Mouse (Mus musculus) urinary bladder, adult 18-20 months (tissue): Measurements from ENCODE around the gene Pnkd.
"Not testable (repeated sequence)": the region's sequence is repeated elsewhere in the genome, so short reads cannot be mapped to it uniquely, and the experiment has no call there.

Source experiments
- DNase-seq, 2 experiments: peaks; one replicate each; pipeline ENCODE4 v3.0.0; 2022; ENCODE audit warnings: low spot score in 2 of 2, mixed read lengths in 2 of 2

Gene Pnkd

GRCm38 (mm10) chr1:74296477-74296876 lies 11.7 kb downstream of the Pnkd start:
- peak; percentile 42 to 45 for DNase-seq

DNA sequence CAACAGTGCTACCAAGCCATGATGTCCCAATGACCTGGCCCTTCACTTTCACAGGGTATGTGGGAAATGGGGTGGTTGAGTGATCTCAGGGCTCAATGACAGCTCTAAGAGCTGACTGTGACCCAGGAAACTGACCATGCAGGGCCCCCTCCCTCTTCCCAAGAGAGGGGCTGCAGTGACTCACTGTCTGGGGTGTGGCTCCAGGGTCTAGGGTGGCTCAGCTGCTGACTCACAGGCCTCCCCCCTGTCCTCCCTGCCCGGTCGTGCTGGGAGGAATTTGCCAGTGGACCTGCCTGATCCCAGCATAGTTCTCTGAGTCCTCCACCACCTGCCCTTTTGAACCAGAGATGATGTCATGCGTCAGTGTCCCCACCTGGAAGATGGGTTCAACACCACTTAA lies 12.5 kb downstream of the Pnkd start:
- peak; percentile 65 to 86 for DNase-seq

GRCm38 (mm10) chr1:74298157-74298750 lies 13.5 kb downstream of the Pnkd start:
- no peak for DNase-seq

DNA sequence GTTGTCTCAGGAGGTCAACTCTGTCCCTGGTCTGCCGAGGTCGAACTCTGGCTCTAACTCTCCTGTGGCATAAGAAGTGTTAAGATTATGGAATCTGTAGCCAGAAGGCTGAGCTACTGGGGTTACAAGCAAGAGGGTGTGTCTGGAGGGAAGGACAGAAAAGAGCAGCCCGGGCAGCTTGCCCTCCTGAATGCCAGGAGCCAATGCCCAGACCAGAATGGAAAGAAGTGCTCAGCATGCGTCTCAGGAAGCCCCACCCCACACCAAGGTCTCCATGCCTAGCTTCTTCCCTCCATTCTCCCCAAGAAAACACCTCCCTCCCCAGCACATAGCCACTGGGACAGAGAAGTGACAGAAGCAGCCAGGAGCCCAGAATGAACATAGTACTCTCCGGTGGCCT lies 14.3 kb downstream of the Pnkd start:
- DNase-seq: peak in 1 of 2 experiments; percentile 50

- no peak for DNase-seq
These were observed 15.8 kb downstream of the Pnkd start for GRCm38 (mm10) chr1:74300347-74301110.

DNA sequence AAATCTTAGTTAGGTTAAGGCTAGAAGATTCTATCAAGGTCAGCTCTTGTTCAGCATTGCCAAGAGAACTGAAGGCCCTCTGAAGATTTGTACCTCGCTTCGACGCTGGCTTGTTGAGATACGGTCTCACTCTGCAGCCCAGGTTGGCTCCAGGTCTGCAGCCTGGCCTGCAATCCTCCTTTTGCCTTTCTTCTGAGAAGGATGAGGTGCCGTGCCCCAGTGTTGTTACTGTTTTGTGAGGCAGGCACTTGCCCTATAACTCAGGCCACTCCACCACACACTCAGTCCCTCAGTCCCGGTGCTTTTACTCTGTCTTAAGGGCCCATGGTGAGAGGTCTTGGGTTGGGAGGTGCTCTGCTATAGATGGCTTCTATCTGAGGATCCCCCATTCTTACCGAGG lies 17.5 kb downstream of the Pnkd start:
- no peak for DNase-seq

DNA sequence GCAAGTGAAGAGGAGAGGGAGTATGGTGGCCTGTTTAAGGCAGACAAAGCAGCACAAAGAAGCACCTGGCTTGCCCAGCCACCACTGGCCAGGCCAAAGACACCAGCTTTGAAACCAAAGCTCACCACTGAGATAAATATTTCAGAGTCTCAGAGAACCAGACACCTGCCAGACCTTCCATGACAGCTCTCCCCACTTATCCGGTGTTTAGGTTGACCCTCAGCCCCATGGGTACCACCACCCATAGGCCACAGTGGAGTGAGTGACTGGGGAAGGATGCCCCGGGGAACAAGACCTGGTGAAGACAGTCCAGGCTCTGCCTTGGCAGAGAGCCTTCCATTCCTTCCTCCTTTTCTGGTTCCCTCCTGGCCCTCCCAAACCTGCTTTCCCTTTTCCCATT lies 18.1 kb downstream of the Pnkd start:
- no peak for DNase-seq

- peak; percentile 80 to 85 for DNase-seq
These were observed 19.0 kb downstream of the Pnkd start for GRCm38 (mm10) chr1:74303509-74304338.

DNA sequence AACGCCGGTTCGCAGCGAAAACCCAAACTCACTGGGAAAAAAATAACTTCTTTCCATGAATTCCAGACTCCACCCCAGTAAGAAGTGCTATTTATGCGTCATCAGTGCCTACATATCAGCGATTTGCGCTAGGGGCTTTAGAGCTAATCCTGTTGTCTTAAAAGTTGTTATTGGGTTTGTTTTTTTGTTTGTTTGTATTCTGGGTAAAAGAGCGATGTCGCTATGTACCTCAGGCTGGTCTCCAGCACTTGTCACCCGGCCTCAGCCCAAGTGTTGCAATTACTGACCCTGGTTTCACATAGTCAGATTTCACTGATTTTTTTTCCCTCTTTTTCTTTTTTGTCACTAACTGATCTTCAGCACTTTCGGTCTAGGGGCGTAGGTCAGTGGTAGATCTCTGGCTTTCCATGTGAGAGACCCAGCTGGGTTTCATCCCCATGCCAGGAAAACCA lies 19.6 kb downstream of the Pnkd start:
- DNase-seq: no peak

DNA sequence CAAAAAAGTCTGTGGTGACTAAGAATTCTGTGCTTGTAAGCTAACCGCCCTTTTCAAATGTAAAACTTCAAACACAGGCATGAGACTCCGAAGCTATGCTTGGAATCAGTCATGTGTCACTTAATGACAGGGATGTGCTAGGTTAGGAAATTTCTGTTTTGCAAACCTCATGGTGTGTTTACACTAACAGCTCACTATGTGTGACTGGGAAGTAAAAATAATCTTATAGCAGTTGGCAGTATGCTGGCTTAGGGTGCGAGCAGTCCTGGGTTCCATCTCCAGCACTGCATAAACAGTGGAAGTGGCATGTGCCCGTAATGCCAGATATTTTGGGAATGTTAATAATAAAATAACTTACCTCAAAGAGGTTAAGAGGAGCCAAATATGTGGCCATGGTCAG lies 20.2 kb downstream of the Pnkd start:
- no peak for DNase-seq

DNA sequence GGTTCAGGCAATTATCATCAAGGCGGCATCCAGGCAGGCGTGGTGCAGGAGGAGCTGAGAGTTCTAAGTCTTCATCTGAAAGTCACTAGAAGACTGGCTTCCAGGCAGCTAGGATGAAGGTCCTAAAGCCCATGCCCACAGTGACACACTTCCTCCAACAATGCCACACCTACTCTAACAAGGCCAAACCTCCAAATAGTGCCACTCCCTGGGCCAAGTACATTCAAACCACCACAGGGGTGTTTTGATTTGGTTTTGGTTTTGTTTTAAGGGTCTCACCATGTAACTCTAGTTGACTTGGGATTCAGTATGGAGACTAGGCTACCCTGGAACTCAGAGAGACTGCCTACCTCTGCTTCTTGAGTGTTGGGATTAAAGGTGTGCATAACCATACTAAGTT lies 20.8 kb downstream of the Pnkd start, which contains the start of gene Tmbim1:
Tmbim1 (minus strand) TSS at position 101 of the 400 bp plus-strand sequence.
- no peak for DNase-seq

GRCm38 (mm10) chr1:74307146-74307545 lies 22.4 kb downstream of the Pnkd start:
- DNase-seq: no peak

GRCm38 (mm10) chr1:74308001-74308964 lies 23.6 kb downstream of the Pnkd start:
- DNase-seq: no peak

GRCm38 (mm10) chr1:74309767-74310166 lies 25.0 kb downstream of the Pnkd start:
- no peak for DNase-seq

DNA sequence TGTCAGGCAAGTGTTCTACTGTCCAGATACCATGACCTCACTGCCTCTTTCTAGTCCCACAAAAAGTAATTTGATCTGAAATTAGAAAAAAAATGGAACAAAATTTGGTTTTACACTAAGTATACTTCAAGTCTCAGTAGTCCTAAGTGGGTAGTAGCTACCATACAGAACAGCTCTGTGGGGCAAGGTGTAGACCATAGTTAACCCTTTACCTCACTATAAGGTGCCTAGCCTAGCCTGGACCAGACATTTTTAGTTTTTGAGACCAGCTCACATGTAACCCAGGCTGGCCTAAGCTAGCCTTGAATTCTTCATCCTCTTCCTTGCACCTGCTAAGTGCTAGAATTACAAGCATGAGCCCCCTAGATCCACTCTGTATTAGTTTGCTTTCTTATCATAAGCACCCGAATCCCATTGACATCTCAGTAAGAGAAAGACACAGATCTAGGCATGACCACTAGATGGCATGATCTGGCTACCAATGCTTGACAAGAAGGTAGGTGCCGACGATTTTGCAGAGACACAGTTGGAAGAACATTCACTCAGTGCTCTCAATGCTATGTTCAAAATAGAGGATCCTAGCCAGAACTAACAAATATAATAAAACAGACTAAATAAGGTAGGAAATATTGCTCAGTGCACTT lies 28.4 kb downstream of the Pnkd start:
- DNase-seq: no peak

DNA sequence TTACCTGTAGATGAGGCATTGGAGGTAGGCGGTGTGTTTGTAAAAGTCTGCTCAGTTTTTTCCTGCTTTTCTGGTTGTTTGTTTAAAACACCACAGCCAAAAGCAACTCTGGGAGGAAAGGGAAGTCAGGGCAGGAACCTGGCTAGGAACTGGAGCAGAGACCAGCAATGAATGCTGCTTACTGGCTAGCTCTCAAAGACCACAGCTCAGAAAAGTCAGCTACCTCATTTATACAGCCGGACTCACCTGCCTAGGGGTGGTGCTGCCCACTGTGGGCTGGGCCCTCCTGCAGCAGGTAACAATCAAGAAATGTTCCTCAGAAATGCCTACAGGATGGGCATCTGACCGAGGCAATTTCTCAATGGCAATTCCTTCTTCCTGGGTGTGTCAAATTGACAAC lies 30.1 kb downstream of the Pnkd start:
- no peak for DNase-seq

- no peak for DNase-seq
These were observed 31.5 kb downstream of the Pnkd start for GRCm38 (mm10) chr1:74316114-74316827.

DNA sequence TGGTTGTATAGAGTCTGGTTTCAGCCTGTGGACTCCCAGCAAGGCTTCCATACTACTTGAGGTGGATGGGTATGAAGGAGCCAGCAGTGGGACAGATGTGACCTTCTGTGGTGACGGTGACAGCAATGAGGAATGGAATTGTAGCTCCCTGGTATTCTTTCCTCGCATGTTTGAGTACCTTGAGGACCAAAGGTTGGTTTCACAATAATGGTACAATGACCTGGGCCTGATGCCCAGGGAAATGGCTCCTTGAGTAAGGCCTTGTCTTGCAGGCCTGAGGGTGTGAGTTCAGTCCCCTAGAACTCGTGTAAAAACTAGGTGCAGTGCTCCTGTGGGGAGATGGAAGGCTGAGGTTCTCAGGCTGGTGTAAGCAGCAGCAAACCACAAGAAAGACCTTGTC lies 34.0 kb downstream of the Pnkd start:
- DNase-seq: no peak

DNA sequence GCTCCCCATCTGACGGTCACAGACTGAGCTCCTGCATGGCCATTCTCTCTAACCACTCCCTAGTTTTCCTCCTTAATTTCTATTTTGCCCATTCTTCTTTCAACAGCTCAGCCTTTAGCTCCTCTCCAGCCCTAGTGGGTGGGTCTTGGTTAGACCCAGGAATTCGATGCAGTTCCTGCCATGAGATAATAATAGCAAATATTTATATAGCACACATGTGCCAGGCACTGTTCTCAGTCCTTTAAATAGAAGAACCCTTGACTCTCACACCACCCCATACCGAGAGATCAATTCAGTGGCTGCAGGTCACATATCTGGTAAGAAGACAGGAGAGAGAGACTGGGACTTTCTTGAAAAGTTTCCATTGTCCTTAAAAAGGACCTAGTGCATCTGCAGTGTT lies 36.7 kb downstream of the Pnkd start:
- no peak for DNase-seq

DNA sequence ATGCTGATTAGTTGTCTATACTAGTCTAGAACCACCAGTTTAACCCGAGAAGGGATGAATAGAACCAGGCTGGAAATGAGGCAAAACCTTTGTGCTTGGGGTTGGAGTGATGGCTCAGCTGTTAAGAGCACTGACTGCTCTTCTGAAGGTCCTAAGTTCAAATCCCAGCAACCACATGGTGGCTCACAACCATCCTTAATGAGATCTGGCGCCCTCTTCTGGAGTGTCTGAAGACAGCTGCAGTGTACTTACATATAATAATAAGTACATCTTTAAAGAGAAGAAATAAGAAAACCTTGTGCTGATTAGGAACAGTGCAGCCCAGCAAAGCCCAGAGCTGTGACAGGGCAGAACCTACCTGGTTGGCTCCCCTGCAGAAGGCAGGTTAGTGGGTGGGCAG lies 42.2 kb downstream of the Pnkd start:
- not testable (repeated sequence) for DNase-seq
